Mouse (Mus musculus): ENCODE results near the gene Dst.

DNA sequence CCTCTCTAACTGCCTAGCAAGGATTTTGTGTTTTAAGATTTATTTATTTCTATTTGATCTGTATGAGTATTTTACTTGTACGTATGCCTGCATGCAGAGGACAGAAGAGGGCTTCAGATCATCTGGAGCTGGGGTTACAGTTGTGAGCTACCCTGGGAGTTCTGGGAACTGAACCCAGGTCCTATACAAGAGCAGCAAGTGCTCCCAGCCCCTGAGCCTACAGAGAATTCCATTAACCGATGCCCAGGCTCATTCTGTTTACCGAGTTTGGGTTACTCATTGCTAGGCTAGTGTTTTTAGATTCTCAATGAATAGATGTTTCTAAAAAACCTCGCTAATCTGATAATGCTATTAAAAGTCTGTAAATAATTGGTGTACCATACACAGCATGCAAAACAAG, 67.3 kb downstream of the Dst start:
- TF ChIP-seq EP300 (IDR thresholded peaks at IDR 0.05; ENCODE audit: low read depth): no peak
- TF ChIP-seq CTCF (IDR thresholded peaks at IDR 0.05; ENCODE audit: low read depth): no peak

All from liver, embryonic 14.5 days (tissue).